Mouse (Mus musculus): ENCODE data around the gene Glis3. TPM values are rescaled to one million over a fixed set of nuclear protein-coding genes. Genes with fewer than 3 reads are reported as not detected.

Glis3 gene
- polyA plus RNA-seq, 1 experiment = 2.2 TPM

GRCm38 (mm10) chr19:28333007-28333766 lies 346.7 kb downstream of the Glis3 start:
- no peak for DNase-seq (ENCODE audit: low spot score)

DNA sequence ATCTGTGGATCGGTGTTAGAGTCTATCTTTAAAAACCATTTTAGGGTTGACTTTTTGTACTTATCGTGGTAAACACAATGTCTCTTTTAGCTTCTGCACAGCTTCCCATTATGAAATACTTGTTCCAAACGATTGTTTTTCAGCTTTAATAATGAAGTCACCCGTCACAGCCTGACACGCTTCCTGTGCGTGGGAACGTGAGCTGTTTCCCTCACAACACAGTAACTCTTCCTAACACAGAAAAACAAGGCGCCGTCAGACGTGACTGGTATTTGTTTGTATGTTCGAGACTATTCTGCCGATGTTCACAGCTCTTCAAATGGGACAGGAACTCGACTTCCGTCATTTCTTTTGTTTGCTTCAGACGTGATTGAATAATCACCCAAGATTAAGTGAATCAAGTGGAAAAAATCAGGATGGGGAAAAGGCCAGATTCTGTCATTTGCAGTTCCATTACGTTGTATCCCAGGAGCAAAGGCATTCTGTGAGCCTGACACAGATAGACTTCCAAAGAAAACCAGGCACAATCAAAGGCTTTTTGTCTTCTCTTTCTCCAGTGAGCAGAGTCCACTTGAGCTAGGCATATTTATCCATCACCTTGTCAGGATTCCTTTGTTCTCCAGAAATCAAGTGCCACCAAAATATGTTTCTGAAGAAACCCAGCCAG lies 351.3 kb downstream of the Glis3 start:
- no peak for DNase-seq (ENCODE audit: low spot score)

DNA sequence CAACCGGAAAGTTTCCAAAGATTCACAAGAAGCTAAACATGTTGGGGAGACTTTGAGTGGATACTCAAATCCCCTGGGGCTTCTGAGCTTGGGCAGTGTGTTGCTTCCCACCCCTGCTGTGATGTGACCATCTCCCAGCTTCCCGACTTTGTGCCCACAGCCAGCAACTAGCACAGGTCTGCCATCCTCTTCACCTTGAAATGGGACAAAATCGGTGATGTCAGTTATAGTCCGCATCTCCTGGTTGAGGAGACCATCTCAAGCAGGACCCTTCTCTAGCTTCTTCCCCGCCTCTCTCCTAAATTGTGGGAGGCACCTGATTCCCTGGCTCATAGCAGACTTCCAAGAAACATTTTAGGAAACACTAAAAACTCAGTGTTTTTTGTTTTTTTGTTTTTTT lies 352.3 kb downstream of the Glis3 start:
- no peak for DNase-seq (ENCODE audit: low spot score)

GRCm38 (mm10) chr19:28306036-28306435 lies 373.8 kb downstream of the Glis3 start:
- DNase-seq (ENCODE audit: low spot score) = no peak

- no peak for DNase-seq (ENCODE audit: low spot score)
These were observed 374.4 kb downstream of the Glis3 start for GRCm38 (mm10) chr19:28305510-28305909.

- no peak for DNase-seq (ENCODE audit: low spot score)
These were observed 377.0 kb downstream of the Glis3 start for GRCm38 (mm10) chr19:28302831-28303242.

GRCm38 (mm10) chr19:28300226-28300625 lies 379.7 kb downstream of the Glis3 start:
- DNase-seq (ENCODE audit: low spot score) = no peak

GRCm38 (mm10) chr19:28299211-28299775 lies 380.6 kb downstream of the Glis3 start:
- no peak for DNase-seq (ENCODE audit: low spot score)

DNA sequence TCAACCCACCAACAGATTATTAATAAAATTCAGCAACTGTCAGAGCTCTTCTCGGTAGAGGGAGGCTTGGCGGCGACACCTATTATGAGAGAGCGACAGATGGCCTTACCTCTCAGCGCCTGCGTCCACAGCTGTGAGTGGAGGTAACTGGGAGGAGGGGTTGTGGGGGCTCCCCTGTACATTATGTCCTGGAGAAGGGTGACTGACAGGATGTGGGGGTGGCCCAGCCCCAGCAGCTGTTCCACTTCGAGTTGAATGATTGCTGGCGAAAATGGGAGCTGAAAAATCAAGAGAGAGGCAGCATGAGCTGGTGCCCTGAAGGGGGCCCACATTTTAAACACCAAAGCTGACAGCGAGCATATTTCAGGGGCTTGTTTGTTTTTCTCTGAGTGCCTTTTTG lies 381.2 kb downstream of the Glis3 start:
- DNase-seq (ENCODE audit: low spot score) = no peak

- DNase-seq (ENCODE audit: low spot score) = no peak
These were observed 388.3 kb downstream of the Glis3 start for GRCm38 (mm10) chr19:28291596-28291995.

- DNase-seq (ENCODE audit: low spot score) = no peak
These were observed 390.4 kb downstream of the Glis3 start for GRCm38 (mm10) chr19:28289457-28289856.

DNA sequence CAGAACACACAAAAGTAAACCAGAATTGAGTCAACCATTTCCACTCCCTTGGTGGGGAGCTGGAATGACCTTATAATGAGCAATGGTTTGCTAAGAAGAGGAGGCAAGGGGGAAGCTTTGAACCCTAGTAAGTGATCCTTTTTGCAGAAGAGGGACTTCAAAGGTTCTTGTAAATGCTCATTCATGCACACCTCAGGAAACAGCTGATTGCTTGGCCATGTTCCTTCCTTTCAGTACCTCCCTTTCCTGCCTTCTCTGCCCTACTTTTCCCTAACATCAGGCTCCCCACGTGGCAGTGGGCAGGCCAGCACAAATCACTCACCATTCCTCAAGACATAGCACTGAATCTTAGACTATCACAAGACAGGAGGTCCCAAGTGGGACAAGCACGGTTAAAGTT lies 392.4 kb downstream of the Glis3 start:
- no peak for DNase-seq (ENCODE audit: low spot score)

DNA sequence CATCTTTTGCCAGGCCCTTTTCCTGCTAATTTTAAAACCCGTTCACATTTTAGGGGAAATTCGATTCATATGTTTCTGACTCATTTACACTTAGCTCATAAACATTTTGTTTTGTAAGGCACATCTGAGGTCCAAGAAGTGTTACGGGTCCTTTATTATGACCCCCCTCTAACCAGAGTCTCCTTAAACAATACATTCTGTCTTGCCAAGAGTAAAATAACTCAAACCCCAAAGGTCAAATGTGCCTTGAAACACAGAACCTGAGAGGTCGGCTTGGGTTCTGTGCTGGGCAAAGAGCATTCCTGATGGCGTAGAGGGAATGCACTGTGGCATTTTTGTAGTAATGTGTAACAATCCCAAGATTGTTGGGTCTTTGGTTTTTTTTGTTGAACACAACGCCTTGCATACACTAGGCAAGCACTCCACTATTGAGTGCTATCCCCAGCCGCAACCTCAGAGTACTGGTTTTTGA lies 395.7 kb downstream of the Glis3 start:
- no peak for DNase-seq (ENCODE audit: low spot score)

DNA sequence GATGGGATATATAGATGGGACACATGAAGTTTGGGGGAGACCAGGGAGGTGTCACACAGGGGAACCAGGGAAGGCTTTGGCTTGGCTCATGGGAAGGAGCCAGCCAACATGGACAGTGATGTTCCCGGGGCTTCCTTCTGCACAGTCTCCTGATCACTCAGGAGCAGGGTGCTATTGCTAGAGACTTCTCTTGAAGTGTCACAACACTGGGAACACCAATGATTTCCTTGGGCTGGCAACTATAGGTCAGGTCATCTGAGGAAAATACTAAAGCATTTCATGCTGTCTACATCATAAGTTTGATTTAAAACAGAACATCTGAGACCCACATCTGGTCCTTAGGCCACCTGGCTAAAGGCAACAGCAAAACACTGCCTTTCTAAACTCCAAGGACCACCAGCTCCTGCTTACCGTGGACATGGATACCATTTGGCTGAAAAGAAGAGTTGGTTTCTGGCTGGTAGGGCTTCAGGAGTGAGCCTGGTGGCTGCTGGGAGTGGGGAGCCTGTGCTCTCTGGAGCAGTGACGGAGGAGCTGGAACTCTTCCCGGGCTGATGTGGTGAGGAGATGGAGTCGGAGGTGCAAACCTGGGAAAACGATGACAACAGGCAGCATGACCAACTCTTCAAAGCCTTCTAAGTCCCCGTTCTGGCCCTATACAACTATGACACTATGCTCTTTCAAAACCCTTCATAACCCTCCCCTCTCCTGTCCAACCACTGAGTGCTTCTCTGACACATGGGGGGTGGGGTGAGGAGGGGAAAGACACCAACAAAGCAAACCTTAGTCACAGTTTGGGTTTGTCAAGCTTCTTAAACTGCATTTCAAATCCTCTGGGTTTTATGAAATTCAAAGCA lies 396.4 kb downstream of the Glis3 start:
- no peak for DNase-seq (ENCODE audit: low spot score)

- DNase-seq (ENCODE audit: low spot score) = no peak
These were observed 398.5 kb downstream of the Glis3 start for GRCm38 (mm10) chr19:28281405-28281804.

- DNase-seq (ENCODE audit: low spot score) = no peak
These were observed 402.8 kb downstream of the Glis3 start for GRCm38 (mm10) chr19:28277104-28277503.

DNA sequence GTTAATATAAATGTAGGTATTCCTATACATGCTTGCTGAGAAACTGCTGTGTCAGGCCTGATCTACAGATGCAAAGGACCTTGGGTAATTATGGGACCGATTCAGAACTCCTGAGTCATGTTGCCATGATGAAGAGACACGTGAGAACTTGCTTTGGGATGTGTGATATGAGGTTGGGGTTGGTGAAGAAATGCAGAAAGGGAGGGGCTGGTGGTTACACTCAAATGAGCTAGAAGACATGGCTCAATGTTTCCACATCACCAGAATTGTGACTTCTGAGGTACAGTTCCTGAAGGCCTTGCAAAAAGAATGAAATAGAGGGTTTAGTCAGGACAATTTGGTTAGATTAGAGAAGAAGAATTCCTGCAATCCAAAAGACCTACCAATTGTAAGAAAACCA lies 405.4 kb downstream of the Glis3 start:
- no peak for DNase-seq (ENCODE audit: low spot score)

GRCm38 (mm10) chr19:28273946-28274345 lies 405.9 kb downstream of the Glis3 start:
- DNase-seq (ENCODE audit: low spot score) = no peak

GRCm38 (mm10) chr19:28266850-28267249 lies 413.0 kb downstream of the Glis3 start:
- no peak for DNase-seq (ENCODE audit: low spot score)

DNA sequence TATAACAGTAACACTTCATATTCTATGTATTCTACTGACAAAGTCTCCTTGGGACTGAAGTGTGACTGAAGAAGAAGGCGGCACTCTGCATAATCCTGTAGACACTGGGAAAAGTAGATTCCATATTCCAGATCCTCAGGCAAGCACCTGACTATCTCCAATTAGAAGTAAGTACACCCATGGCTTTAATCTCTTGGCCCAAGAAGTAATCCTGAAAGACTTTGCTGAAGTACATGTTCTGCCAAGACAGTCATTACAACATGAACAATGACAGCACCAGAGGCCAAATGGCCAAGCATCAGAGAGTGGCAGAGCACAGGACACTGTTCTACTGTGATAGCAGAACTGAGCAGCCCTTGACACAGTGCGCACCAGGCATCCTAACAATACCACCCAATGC lies 414.1 kb downstream of the Glis3 start:
- no peak for DNase-seq (ENCODE audit: low spot score)

DNA sequence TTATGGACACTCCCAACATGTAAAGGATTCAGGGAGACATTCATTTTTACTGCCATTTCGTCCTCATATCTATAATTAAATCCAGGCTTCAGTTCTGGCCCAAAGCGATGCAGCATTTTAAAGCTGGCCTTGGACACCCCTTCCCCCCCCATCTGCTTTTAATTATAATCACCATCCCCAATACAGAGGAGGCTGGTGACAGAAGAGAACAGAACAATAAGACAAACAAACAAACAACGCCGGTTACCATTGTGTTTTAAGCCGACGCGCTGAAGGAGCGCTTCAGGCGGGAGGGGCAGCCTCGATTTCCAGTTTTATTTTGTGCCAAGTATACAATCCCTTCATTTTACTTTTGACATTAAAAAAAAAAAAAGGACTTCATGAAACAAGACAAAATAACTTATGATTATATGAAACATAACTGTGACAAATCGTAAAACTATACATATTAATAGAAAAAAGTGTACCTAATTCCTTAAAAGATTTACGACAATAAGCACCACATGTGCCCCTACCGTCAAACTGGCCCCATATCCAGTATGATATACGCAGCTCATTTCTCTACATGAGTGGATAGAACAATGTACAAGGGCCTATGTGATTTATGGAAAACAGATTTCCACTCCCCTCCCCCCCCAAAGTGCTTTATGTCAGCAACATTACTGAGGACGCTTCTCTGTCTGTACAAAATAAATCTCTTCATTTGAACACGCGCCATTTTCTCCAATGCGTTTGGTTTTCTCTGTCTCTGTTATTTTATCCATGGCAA lies 420.8 kb downstream of the Glis3 start:
- DNase-seq (ENCODE audit: low spot score) = no peak
